Mouse (Mus musculus) liver, postnatal 0 days (tissue): ENCODE measurements around the gene Lcp1. TPM values are rescaled to one million over a fixed set of nuclear protein-coding genes. Genes with fewer than 3 reads are reported as not detected.
A peak's percentile ranks its signal among the peaks of the same experiment; 100 is the strongest.

Experiments
- ATAC-seq: fragments of 200-750 bp; cut with Nextera tagmentation; 2 replicates; pipeline ENCODE4 v1.8.0; 2017; ENCODE audit warnings: mild to moderate bottlenecking, moderate library complexity
- DNase-seq: peaks from one replicate; pipeline ENCODE4 v3.0.0-alpha.2; 2016
- H3K27ac ChIP-seq: fragments of 300-500 bp; sonication (generic); 2 replicates; pipeline ENCODE4 v1.5.1; 2014; ENCODE audit warnings: antibody characterized with exemption, moderate library complexity, mild to moderate bottlenecking, low read depth
- H3K27me3 ChIP-seq: fragments of 300-500 bp; sonication (generic); 2 replicates; pipeline ENCODE4 v1.6.1; 2014; ENCODE audit warnings: low read length, control low read depth, mixed read lengths; ENCODE audit not compliant: insufficient read depth
- H3K36me3 ChIP-seq: fragments of 300-500 bp; sonication (generic); replicated peaks from 2 replicates; pipeline ENCODE4 v1.6.1; 2014; ENCODE audit warnings: mild to moderate bottlenecking, control low read depth, low read length, moderate library complexity, mixed read lengths; ENCODE audit not compliant: insufficient read depth
- H3K4me1 ChIP-seq: fragments of 300-500 bp; sonication (generic); 2 replicates; pipeline ENCODE4 v1.6.1; 2014; ENCODE audit warnings: antibody characterized with exemption, mild to moderate bottlenecking, control low read depth; ENCODE audit not compliant: insufficient read depth
- H3K4me2 ChIP-seq: fragments of 300-500 bp; sonication (generic); 2 replicates; pipeline ENCODE4 v1.6.1; 2014; ENCODE audit warnings: low read depth, mild to moderate bottlenecking, low read length, moderate library complexity, mixed read lengths
- H3K4me3 ChIP-seq: fragments of 300-500 bp; sonication (generic); 2 replicates; pipeline ENCODE4 v1.5.1; 2014; ENCODE audit warnings: low read depth, low read length
- H3K9ac ChIP-seq: fragments of 300-500 bp; sonication (generic); replicated peaks from 2 replicates; pipeline ENCODE4 v1.6.1; 2014; ENCODE audit warnings: mild to moderate bottlenecking, moderate library complexity
- H3K9me3 ChIP-seq: fragments of 300-500 bp; sonication (generic); 2 replicates; pipeline ENCODE4 v1.6.1; 2016; ENCODE audit warnings: mild to moderate bottlenecking, control low read depth, low read length, mixed read lengths
- CTCF ChIP-seq: sonication (generic); IDR thresholded peaks from 2 replicates; pipeline ENCODE4 v1.5.1; 2016; ENCODE audit warnings: antibody characterized with exemption, low read depth
- EP300 ChIP-seq: IDR thresholded peaks from 2 replicates; pipeline ENCODE4 v1.6.1; 2016; ENCODE audit warnings: antibody characterized with exemption, low read depth, mild to moderate bottlenecking
- WGBS: fragments of 180-500 bp; shearing (Covaris S2); extraction: QIAGEN DNeasy Blood & Tissue Kit; methylation state at CpG from one replicate; pipeline ENCODE4 v1.1.7; 2014; ENCODE audit not compliant: insufficient replicate concordance; 5-methylcytosine and 5-hydroxymethylcytosine counted together
- polyA plus RNA-seq: library from polyadenylated mRNA; unstranded; fragments of >200 nt; fragmentation: Nextera tagmentation; extraction: Ambion mirVana; gene quantifications from 2 replicates; pipeline ENCODE4 v1.2.1, GENCODE M21; 2015

Gene Lcp1
- polyA plus RNA-seq, 1 experiment from 2014 or later, result 45.5 TPM

DNA sequence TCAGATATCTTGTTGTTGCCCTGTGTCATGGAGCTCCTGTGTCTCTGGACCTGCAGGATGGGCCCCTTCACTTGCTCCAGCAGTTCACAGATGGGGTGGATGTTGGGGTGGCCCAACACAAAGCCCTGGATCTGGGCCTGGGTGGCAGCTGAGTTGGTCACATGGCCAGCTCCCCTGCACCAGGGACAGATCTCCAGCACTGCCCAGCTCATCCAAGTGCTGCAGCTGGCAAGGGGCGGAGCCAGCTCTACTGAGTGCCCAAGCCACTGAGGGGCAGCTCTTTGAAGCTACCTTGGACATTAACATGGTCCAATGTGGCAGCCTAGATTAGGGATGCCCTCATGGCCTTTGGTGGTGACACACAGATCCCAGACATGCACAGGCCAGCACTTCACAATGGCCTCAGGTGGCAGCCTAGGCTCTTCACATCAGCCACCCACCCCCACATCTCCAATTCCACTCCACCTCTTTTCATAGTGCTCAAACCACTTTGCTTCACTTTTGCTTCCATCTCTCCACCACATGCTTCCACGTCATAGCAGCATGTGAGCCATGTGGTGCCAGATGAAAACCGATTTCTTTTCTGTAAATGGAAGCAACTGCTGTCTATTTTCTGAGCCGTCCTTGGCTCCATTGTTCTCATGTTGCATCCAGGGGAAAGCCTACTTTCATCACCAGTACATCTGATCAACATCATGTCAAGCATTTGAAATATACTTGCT, 53.3 kb downstream of the Lcp1 start:
- ATAC-seq (no peak), DNase-seq (no peak)
- TF ChIP-seq EP300 (no peak), CTCF (no peak)
- no peak overlapping the region for H3K27ac ChIP-seq
- no peak overlapping the region for H3K4me3 ChIP-seq
- H3K4me2 ChIP-seq, result no peak overlapping the region
- H3K36me3 ChIP-seq, result no peaks in the 10 kb centered on the region
- no peaks in the 10 kb centered on the region for H3K27me3 ChIP-seq
- 84% methylated on average over 4 of the region's 4 CpGs for WGBS
- no peaks in the 10 kb centered on the region for H3K9me3 ChIP-seq
- peaks cover 28% of the 10 kb centered on the region for H3K4me1 ChIP-seq
- no peak overlapping the region for H3K9ac ChIP-seq

DNA sequence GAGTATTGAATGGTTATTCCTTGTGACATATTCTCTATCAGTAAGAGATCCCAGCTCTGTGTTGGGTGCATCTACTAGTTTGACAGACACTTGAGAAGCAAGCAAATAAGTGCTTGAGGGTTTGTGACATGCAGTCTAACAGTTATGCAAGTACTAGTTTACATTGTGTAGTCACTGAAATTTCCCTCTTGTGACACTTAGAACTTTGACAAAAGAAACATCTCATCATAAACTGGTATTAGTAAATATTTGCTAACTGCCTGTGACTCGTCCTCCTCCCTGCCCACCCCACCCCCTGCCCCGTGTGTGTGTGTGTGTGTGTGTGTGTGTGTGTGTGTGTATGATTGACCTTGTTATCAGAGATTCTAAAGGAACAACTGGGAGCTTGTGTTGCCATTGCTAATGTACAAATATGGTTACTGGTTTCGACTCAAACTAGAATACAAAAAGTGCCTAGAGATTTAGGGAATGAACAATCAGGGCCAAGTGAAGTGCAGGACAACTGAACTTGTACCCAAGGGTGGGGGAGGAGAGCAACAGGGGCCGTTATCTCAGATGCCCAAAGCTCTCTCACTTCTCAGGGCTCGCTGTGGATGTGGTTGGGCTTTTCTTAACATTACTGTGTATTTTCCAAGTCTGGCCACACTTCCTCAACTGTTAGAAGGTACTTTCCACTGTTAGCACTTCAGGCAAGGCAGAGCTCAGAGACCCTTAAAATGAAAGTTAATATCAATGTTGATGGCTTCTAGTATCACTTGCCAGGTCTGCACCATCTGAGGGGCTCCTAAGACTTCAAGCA, 55.1 kb downstream of the Lcp1 start:
- DNase-seq (peak; percentile 45), ATAC-seq (peak; percentile 75)
- H3K27ac ChIP-seq, result peak overlapping the region; percentile 7
- H3K4me2 ChIP-seq, result peak overlapping the region; percentile 5
- H3K4me3 ChIP-seq, result no peak overlapping the region
- WGBS, result 15% methylated on average over 5 of the region's 5 CpGs
- H3K36me3 ChIP-seq, result no peaks in the 10 kb centered on the region
- no peak for TF ChIP-seq CTCF
- no peak for TF ChIP-seq EP300
- H3K4me1 ChIP-seq, result peaks cover 25% of the 10 kb centered on the region
- no peaks in the 10 kb centered on the region for H3K27me3 ChIP-seq
- H3K9ac ChIP-seq, result no peak overlapping the region
- H3K9me3 ChIP-seq, result no peaks in the 10 kb centered on the region

DNA sequence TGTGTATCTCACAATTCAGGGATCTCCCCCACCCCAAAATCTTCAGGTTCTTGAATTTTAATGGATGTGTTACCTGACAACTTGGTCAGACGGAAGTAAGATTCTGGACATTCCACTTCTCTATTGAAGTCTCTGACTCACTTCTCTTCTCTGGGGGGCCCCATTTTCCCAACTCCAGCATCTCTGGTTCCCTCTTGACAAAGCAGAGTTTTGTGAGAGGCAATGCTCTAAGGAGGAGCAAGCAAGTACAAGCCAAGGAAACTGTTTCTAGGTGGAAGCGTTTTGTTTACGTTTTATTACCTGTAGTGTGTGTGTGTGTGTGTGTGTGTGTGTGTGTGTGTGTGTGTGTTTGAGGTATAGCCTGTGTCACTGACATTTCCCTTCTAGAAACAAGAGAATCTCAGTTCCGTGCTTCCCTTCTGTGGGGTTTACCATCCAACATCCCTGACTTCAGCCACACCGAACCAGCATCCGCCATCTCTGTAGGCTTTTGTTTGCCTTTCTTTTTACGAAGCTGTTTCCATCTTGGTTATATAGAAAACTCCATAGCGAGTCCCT, 56.0 kb downstream of the Lcp1 start:
- Histone ChIP-seq H3K9ac (no peak overlapping the region), H3K4me1 (peaks cover 25% of the 10 kb centered on the region), H3K4me2 (peak overlapping the region; percentile 5; the same call in 1 of the 2 replicates), H3K4me3 (no peak overlapping the region), H3K27ac (0 out of 2 replicates have a peak overlapping the region, but pooled peaks have one; percentile 7), H3K27me3 (no peaks in the 10 kb centered on the region), H3K36me3 (no peaks in the 10 kb centered on the region; the same call in 1 of the 2 replicates), H3K9me3 (no peaks in the 10 kb centered on the region)
- WGBS, result 86% methylated on average over 8 of the region's 8 CpGs
- TF ChIP-seq EP300, result no peak
- ATAC-seq (no peak), DNase-seq (no peak)

GRCm38 (mm10) chr14:75188521-75188920, 57.6 kb downstream of the Lcp1 start:
- TF ChIP-seq CTCF, result peak; percentile 73
- no peak for TF ChIP-seq EP300
- H3K9ac ChIP-seq, result no peak overlapping the region
- ATAC-seq, result no peak
- no peak overlapping the region for H3K4me2 ChIP-seq
- WGBS, result 59% methylated on average over 6 of the region's 6 CpGs
- no peaks in the 10 kb centered on the region; the same call in 1 of the 2 replicates for H3K36me3 ChIP-seq
- H3K27me3 ChIP-seq, result no peaks in the 10 kb centered on the region
- no peak overlapping the region for H3K4me3 ChIP-seq
- peaks cover 18% of the 10 kb centered on the region for H3K4me1 ChIP-seq
- H3K27ac ChIP-seq, result no peak overlapping the region
- DNase-seq, result no peak
- no peaks in the 10 kb centered on the region for H3K9me3 ChIP-seq

- WGBS, result 77% methylated on average over 4 of the region's 4 CpGs
- no peak overlapping the region for H3K4me2 ChIP-seq
- H3K27ac ChIP-seq, result no peak overlapping the region
- no peak for DNase-seq
- H3K4me3 ChIP-seq, result no peak overlapping the region
- H3K36me3 ChIP-seq, result no peaks in the 10 kb centered on the region; the same call in 1 of the 2 replicates
- TF ChIP-seq EP300 (no peak), CTCF (no peak)
- peaks cover 16% of the 10 kb centered on the region for H3K4me1 ChIP-seq
- H3K9me3 ChIP-seq, result no peaks in the 10 kb centered on the region
- H3K9ac ChIP-seq, result no peak overlapping the region
- no peaks in the 10 kb centered on the region for H3K27me3 ChIP-seq
- no peak for ATAC-seq
These were observed 58.1 kb downstream of the Lcp1 start for GRCm38 (mm10) chr14:75189031-75189430.

GRCm38 (mm10) chr14:75190683-75191082, 59.8 kb downstream of the Lcp1 start:
- Histone ChIP-seq H3K9ac (no peak overlapping the region), H3K27me3 (no peaks in the 10 kb centered on the region), H3K27ac (no peak overlapping the region), H3K4me1 (peaks cover 13% of the 10 kb centered on the region), H3K4me3 (no peak overlapping the region), H3K36me3 (no peaks in the 10 kb centered on the region; the same call in 1 of the 2 replicates), H3K9me3 (no peaks in the 10 kb centered on the region), H3K4me2 (no peak overlapping the region)
- ATAC-seq (no peak), DNase-seq (no peak)
- 73% methylated on average over 4 of the region's 4 CpGs for WGBS
- TF ChIP-seq CTCF, result no peak
- no peak for TF ChIP-seq EP300
